Mouse (Mus musculus): Measurements from ENCODE around the gene Prcp. TPM values are rescaled to one million over a fixed set of nuclear protein-coding genes. Genes with fewer than 3 reads are reported as not detected.
"Not testable (repeated sequence)": the region's sequence is repeated elsewhere in the genome, so short reads cannot be mapped to it uniquely, and the experiment has no call there.

Gene Prcp
- total and polyA plus RNA-seq, 3 experiments = 20.1 to 28.9 (median 27.8) TPM

DNA sequence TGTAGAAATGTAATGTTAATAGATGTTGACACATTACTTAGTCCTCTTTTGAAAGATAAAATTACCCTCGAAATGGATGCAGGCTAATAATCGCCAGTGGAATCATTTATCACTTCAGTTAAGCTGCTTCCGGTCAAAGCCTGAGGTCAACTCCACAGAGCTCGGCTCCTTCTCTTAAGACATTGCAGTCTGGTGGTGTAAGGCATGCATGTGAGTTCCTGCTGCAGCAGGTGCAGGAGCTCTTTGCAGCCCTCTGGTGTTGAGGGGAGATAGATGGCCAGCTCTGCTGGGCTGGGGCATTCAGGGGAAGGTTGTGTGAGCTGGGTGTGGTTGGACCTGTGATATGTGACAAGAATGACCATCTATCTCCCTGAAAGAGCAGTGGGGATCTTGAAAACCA, 104.0 kb downstream of the Prcp start:
- TF ChIP-seq NRF1 (IDR thresholded peaks at IDR 0.05; ENCODE audit: low read depth, low read length) = no peak
- TF ChIP-seq MEF2A (IDR thresholded peaks at IDR 0.05; ENCODE audit: borderline replicate concordance, low read depth, low read length) = no peak
- no peak for TF ChIP-seq ZNF384 (IDR thresholded peaks at IDR 0.05; ENCODE audit: low read depth, low read length)
- TF ChIP-seq HCFC1 (IDR thresholded peaks at IDR 0.05; ENCODE audit: low read depth, low read length) = no peak
- TF ChIP-seq ZKSCAN1 (IDR thresholded peaks at IDR 0.05; ENCODE audit: borderline replicate concordance, low read depth, low read length) = no peak
- no peak for TF ChIP-seq SIN3A (IDR thresholded peaks at IDR 0.05; ENCODE audit: low read length)
- TF ChIP-seq BHLHE40 (IDR thresholded peaks at IDR 0.05; ENCODE audit: low read depth, low read length) = no peak
- no peak for TF ChIP-seq E2F4 (IDR thresholded peaks at IDR 0.05; ENCODE audit: insufficient replicate concordance, low read depth, low read length)
- TF ChIP-seq JUN (IDR thresholded peaks at IDR 0.05; ENCODE audit: insufficient read depth, low read depth, low read length) = no peak
- TF ChIP-seq POLR2AphosphoS2 (IDR thresholded peaks at IDR 0.05; ENCODE audit: low read depth, low read length) = no peak
- TF ChIP-seq ETS1 (conservative IDR thresholded peaks at IDR 0.05; ENCODE audit: low read depth, low read length) = no peak
- TF ChIP-seq CTCF (conservative IDR thresholded peaks at IDR 0.05 in 1 of 2, IDR thresholded peaks at IDR 0.05 in 1 of 2; ENCODE audit: low read depth in 2 of 2, low read length in 2 of 2) = no peak; a peak in 1 of 4 replicates
- TF ChIP-seq KAT2A (IDR thresholded peaks at IDR 0.05; ENCODE audit: insufficient replicate concordance, low read length) = no peak
- no peak for TF ChIP-seq ELF1 (IDR thresholded peaks at IDR 0.05; ENCODE audit: low read depth, low read length)
- no peak for TF ChIP-seq MAX (IDR thresholded peaks at IDR 0.05; ENCODE audit: low read length)
- no peak for TF ChIP-seq MXI1 (IDR thresholded peaks at IDR 0.05; ENCODE audit: low read depth, low read length)
- TF ChIP-seq CHD2 (IDR thresholded peaks at IDR 0.05; ENCODE audit: low read length) = no peak
- TF ChIP-seq POLR2A (IDR thresholded peaks at IDR 0.05; ENCODE audit: low read depth, low read length) = no peak
- no peak for TF ChIP-seq TBP (conservative IDR thresholded peaks at IDR 0.05; ENCODE audit: low read depth, low read length)
- no peak for TF ChIP-seq RCOR1 (conservative IDR thresholded peaks at IDR 0.05; ENCODE audit: low read depth, low read length)
- Histone ChIP-seq H3K9ac (ENCODE audit: insufficient read depth, low read depth) (no peak overlapping the region), H3K27ac (ENCODE audit: insufficient read depth, low read depth) (no peak overlapping the region), H3K27me3 (replicated peaks) (no peaks in the 10 kb centered on the region), H3K79me2 (replicated peaks; ENCODE audit: control insufficient read depth, extremely low read depth, insufficient read depth, poor library complexity, severe bottlenecking) (no peaks in the 10 kb centered on the region), H3K36me3 (replicated peaks in 1 of 2; ENCODE audit: control insufficient read depth in 1 of 2, insufficient read depth in 1 of 2, low read length in 1 of 2) (no peaks in the 10 kb centered on the region), H3K4me3 (replicated peaks in 1 of 3; ENCODE audit: low read depth in 2 of 3, low read length in 2 of 3, poor library complexity in 1 of 3) (no peak overlapping the region), H3K4me1 (ENCODE audit: control insufficient read depth in 1 of 2, insufficient read depth in 2 of 2) (no peaks in the 10 kb centered on the region), H3K9me3 (replicated peaks; ENCODE audit: low read length) (no peaks in the 10 kb centered on the region), H3K4me2 (ENCODE audit: insufficient read depth, low read depth, poor library complexity, severe bottlenecking) (no peak overlapping the region)
- DNase-seq (ENCODE audit: extremely low read depth) = no peak
- dilution Hi-C loops (cut with MboI; ENCODE audit: extremely low pct_ligation_motif_present, extremely low pct_unique_long_range_greater_than_20kb, low sequenced_read_pairs) = no loop called here
- in situ Hi-C loops (cut with MboI; ENCODE audit: low pct_ligation_motif_present, low pct_unique_long_range_greater_than_20kb, low sequenced_read_pairs) = no loop called here

DNA sequence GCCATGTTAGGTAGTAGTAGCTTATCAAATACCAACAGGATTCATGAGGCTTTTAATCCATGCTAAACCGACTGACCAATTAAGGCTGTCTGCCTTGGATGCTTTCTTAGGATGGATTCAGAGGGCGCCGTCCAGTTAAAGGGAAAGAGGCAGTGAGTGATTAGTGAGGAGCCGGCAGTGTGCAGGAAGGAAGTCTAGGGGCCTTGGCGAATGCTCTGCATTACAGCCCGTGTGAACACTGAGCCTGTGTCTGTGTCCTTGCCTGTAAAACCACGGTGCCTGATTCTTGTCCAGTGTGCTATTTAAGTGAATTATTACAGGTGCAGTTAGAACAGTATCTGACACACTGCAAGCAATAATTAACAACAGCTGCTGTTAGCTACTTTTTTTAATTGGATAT, 104.5 kb downstream of the Prcp start:
- H3K4me2 ChIP-seq (ENCODE audit: insufficient read depth, low read depth, poor library complexity, severe bottlenecking); dilution Hi-C loops (cut with MboI; ENCODE audit: extremely low pct_ligation_motif_present, extremely low pct_unique_long_range_greater_than_20kb, low sequenced_read_pairs); H3K9me3 ChIP-seq (replicated peaks; ENCODE audit: low read length); H3K4me3 ChIP-seq (replicated peaks in 1 of 3; ENCODE audit: low read depth in 2 of 3, low read length in 2 of 3, poor library complexity in 1 of 3); H3K9ac ChIP-seq (ENCODE audit: insufficient read depth, low read depth); in situ Hi-C loops (cut with MboI; ENCODE audit: low pct_ligation_motif_present, low pct_unique_long_range_greater_than_20kb, low sequenced_read_pairs); H3K4me1 ChIP-seq (ENCODE audit: control insufficient read depth in 1 of 2, insufficient read depth in 2 of 2); DNase-seq (ENCODE audit: extremely low read depth); H3K27me3 ChIP-seq (replicated peaks); H3K27ac ChIP-seq (ENCODE audit: insufficient read depth, low read depth); H3K79me2 ChIP-seq (replicated peaks; ENCODE audit: control insufficient read depth, extremely low read depth, insufficient read depth, poor library complexity, severe bottlenecking); H3K36me3 ChIP-seq (replicated peaks in 1 of 2; ENCODE audit: control insufficient read depth in 1 of 2, insufficient read depth in 1 of 2, low read length in 1 of 2): not testable (repeated sequence)

All from CH12.LX (cell line).